Mouse (Mus musculus) myocyte (in vitro differentiated cells): ENCODE measurements around the gene Ppp1r11.

Experiments
- MYOD1 ChIP-seq, 3 experiments: IDR thresholded peaks; one replicate each; pipeline ENCODE4 v1.6.1; 2011; ENCODE audit warnings: control low read depth in 2 of 3, low read depth in 2 of 3, mild to moderate bottlenecking in 2 of 3, moderate library complexity in 1 of 3; ENCODE audit not compliant: insufficient read length in 2 of 3, control insufficient read depth in 1 of 3
- POLR2A ChIP-seq: IDR thresholded peaks from one replicate; pipeline ENCODE4 v1.6.1; 2011; ENCODE audit warnings: low read depth, mild to moderate bottlenecking, control low read depth, moderate library complexity; ENCODE audit not compliant: insufficient read length
- SRF ChIP-seq: IDR thresholded peaks from one replicate; pipeline ENCODE4 v1.6.1; 2011; ENCODE audit warnings: low read depth; ENCODE audit not compliant: control insufficient read depth, insufficient read length

DNA sequence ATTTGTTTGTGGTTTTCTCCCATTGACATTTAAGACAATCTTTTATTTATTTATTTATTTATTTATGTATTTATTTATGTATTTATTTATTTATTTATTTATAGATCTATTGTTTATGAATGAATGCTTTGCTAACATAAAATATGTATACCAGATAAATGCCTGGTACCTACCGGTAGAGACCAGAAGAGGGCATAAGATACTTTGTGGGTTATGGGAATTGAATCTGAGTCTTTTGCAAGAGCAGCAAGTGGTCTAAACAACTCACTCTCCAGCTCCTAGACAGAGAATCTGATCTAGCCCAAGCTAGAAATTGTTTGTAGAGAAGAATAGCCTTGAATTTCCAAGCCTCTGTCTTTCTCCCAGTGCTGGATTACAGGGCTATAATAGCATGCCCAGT is 50.9 kb downstream of the Ppp1r11 start:
- no peak for TF ChIP-seq MYOD1 (IDR thresholded peaks at IDR 0.05; ENCODE audit: control insufficient read depth in 1 of 3, insufficient read length in 2 of 3, low read depth in 2 of 3)
- TF ChIP-seq SRF = no peak
- no peak for TF ChIP-seq POLR2A
